8 mouse cellular contexts compared by ENCODE assay signal in genomic region chr7:126323729-126324128, GRCm38 (mm10). TPM values are rescaled to one million over a fixed set of nuclear protein-coding genes. Genes with fewer than 3 reads are reported as not detected.
DNase-seq lines count a peak whose midpoint lies in the region; ATAC-seq and TF ChIP-seq lines count a peak whose summit lies in the region.

No protein-coding gene starts in this region.

- DNase-seq in midbrain, embryonic 11.5 days (ENCODE audit: low spot score, missing footprints) = peak; percentile 98
- peak; percentile 91 for DNase-seq in brain, embryonic 14.5 days (ENCODE audit: low read depth)
- DNase-seq in forelimb bud, embryonic 11.5 days (ENCODE audit: low read depth, low spot score) = peak; percentile 82
- DNase-seq in heart, postnatal 4 days = peak; percentile 87
- peak; percentile 78 to 88 for DNase-seq in left cerebral cortex, postnatal 25 days (ENCODE audit: low spot score in 2 of 2)
- DNase-seq in thymus, postnatal 0 days (ENCODE audit: low spot score) = peak; percentile 91

- no peak overlapping the region for H3K27ac ChIP-seq in midbrain, embryonic 11.5 days (ENCODE audit: low read depth, low read length)
- H3K27ac ChIP-seq in midbrain, embryonic 16.5 days (ENCODE audit: low read length) = no peak overlapping the region

- H3K4me3 ChIP-seq in midbrain, embryonic 11.5 days (ENCODE audit: low read depth, low read length) = no peak overlapping the region
- H3K4me3 ChIP-seq in midbrain, embryonic 16.5 days (ENCODE audit: low read depth, low read length) = no peak overlapping the region

- no peaks in the 10 kb centered on the region for H3K9me3 ChIP-seq in midbrain, embryonic 11.5 days (ENCODE audit: control insufficient read depth, low read length)
- no peaks in the 10 kb centered on the region for H3K9me3 ChIP-seq in midbrain, embryonic 16.5 days (replicated peaks; ENCODE audit: control insufficient read depth, low read length, poor library complexity, severe bottlenecking)

- no peak overlapping the region for H3K4me2 ChIP-seq in midbrain, embryonic 11.5 days
- H3K4me2 ChIP-seq in midbrain, embryonic 16.5 days (ENCODE audit: low read length) = no peak overlapping the region

- TF ChIP-seq CTCF in brain, embryonic 14.5 days (IDR thresholded peaks at IDR 0.05; ENCODE audit: borderline replicate concordance, extremely low read depth, insufficient read depth, insufficient read length) = peak; percentile 88

- H3K27me3 ChIP-seq in midbrain, embryonic 11.5 days (ENCODE audit: control insufficient read depth, insufficient read depth, low read length) = no peaks in the 10 kb centered on the region
- H3K27me3 ChIP-seq in midbrain, embryonic 16.5 days (ENCODE audit: control insufficient read depth, insufficient read depth, low read depth, low read length) = 0 out of 2 replicates have a peak, but pooled peaks cover 3% of the 10 kb centered on the region

- 8% methylated on average over 11 of the region's 11 CpGs for WGBS in midbrain, embryonic 11.5 days
- 8% methylated on average over 11 of the region's 11 CpGs for WGBS in midbrain, embryonic 16.5 days

- no peak for ATAC-seq in midbrain, embryonic 11.5 days (ENCODE audit: low FRiP score)
- no peak for ATAC-seq in midbrain, embryonic 16.5 days
- ATAC-seq in neutrophil, adult 5-6 weeks (ENCODE audit: extremely low read depth, insufficient number of reproducible peaks, low FRiP score, poor library complexity, severe bottlenecking) = peak; percentile 86

- no peak overlapping the region for H3K9ac ChIP-seq in midbrain, embryonic 11.5 days (ENCODE audit: low read length)
- H3K9ac ChIP-seq in midbrain, embryonic 16.5 days (ENCODE audit: low read depth, low read length) = no peak overlapping the region

- no peaks in the 10 kb centered on the region for H3K36me3 ChIP-seq in midbrain, embryonic 11.5 days (ENCODE audit: control insufficient read depth, insufficient read depth, low read length)
- no peaks in the 10 kb centered on the region for H3K36me3 ChIP-seq in midbrain, embryonic 16.5 days (ENCODE audit: control insufficient read depth, insufficient read depth, low read length)

- intact Hi-C loops in left cerebral cortex, postnatal 25 days (cut with DNase I) = loop anchor here (1.0 to 2.0 kb wide), 2 partner anchors 55 to 205 kb away; no protein-coding TSS in a partner anchor

- TF ChIP-seq POLR2A in brain, embryonic 14.5 days (IDR thresholded peaks at IDR 0.05; ENCODE audit: borderline replicate concordance, extremely low read depth, insufficient read depth, insufficient read length, poor library complexity, severe bottlenecking) = no peak

- H3K4me1 ChIP-seq in midbrain, embryonic 11.5 days (ENCODE audit: control insufficient read depth, insufficient read depth, low read length) = no peaks in the 10 kb centered on the region
- no peaks in the 10 kb centered on the region for H3K4me1 ChIP-seq in midbrain, embryonic 16.5 days (ENCODE audit: control insufficient read depth, insufficient read depth, low read length)

RNA-seq across cellular contexts. Expression of gene Lat, which starts 45.6 kb away (rescaled TPM):
- 1.8 and 2.7 TPM in 2 replicates for polyA plus RNA-seq in midbrain, embryonic 11.5 days (2014; fragmentation: Nextera tagmentation; extraction: Ambion mirVana)
- 0.87 and 1.3 TPM in 2 replicates for polyA plus RNA-seq in midbrain, embryonic 16.5 days (2015; fragmentation: Nextera tagmentation; extraction: Ambion mirVana)
- 1.0 and 2.1 TPM in 2 replicates for polyA plus RNA-seq in brain, embryonic 14.5 days (2012; rRNA removed)
- total RNA-seq in heart, postnatal 4 days (2021) = 1 to 10 TPM; 1.1 to 1.4 TPM
- total RNA-seq in left cerebral cortex, postnatal 25 days (2021) = under 1 TPM; 0.64 to 0.76 TPM
- 31.4 and 34.8 TPM in 2 replicates for total RNA-seq in neutrophil, adult 5-6 weeks (2017)
- 890 and 915 TPM in 2 replicates for polyA plus RNA-seq in thymus, postnatal 0 days (2015; fragmentation: Nextera tagmentation; extraction: Ambion mirVana)

RNA-seq across cellular contexts. Expression of gene Sbk1, which starts 51.3 kb away (rescaled TPM):
- 133 and 162 TPM in 2 replicates for polyA plus RNA-seq in midbrain, embryonic 11.5 days (2014; fragmentation: Nextera tagmentation; extraction: Ambion mirVana)
- 233 and 251 TPM in 2 replicates for polyA plus RNA-seq in midbrain, embryonic 16.5 days (2015; fragmentation: Nextera tagmentation; extraction: Ambion mirVana)
- polyA plus RNA-seq in brain, embryonic 14.5 days (2012; rRNA removed) = 423 and 518 TPM in 2 replicates
- total RNA-seq in heart, postnatal 4 days (2021) = 10 to 100 TPM; 40.4 to 46.3 TPM
- 10 to 100 TPM; 75.6 to 82.4 TPM for total RNA-seq in left cerebral cortex, postnatal 25 days (2021)
- 99.1 and 109 TPM in 2 replicates for total RNA-seq in neutrophil, adult 5-6 weeks (2017)
- polyA plus RNA-seq in thymus, postnatal 0 days (2015; fragmentation: Nextera tagmentation; extraction: Ambion mirVana) = 17.9 and 19.1 TPM in 2 replicates

RNA-seq across cellular contexts. Expression of gene Spns1, which starts 53.5 kb away (rescaled TPM):
- polyA plus RNA-seq in midbrain, embryonic 11.5 days (2014; fragmentation: Nextera tagmentation; extraction: Ambion mirVana) = 40.8 and 45.8 TPM in 2 replicates
- polyA plus RNA-seq in midbrain, embryonic 16.5 days (2015; fragmentation: Nextera tagmentation; extraction: Ambion mirVana) = 87.1 and 92.6 TPM in 2 replicates
- polyA plus RNA-seq in brain, embryonic 14.5 days (2012; rRNA removed) = 176 and 234 TPM in 2 replicates
- total RNA-seq in heart, postnatal 4 days (2021) = 10 to 100 TPM; 36.8 to 37.3 TPM
- 10 to 100 TPM; 87.9 to 97.7 TPM for total RNA-seq in left cerebral cortex, postnatal 25 days (2021)
- 14.8 and 16.5 TPM in 2 replicates for total RNA-seq in neutrophil, adult 5-6 weeks (2017)
- polyA plus RNA-seq in thymus, postnatal 0 days (2015; fragmentation: Nextera tagmentation; extraction: Ambion mirVana) = 39.4 and 43.3 TPM in 2 replicates

Comparison
In these comparisons a context has a peak if more than half of its experiments do, and no peak if none do; other contexts are left out.
1. RNA of gene Lat, which starts 45.6 kb away (polyA plus RNA-seq): 890 to 915 TPM in thymus, postnatal 0 days; 1.8 to 2.7 TPM in midbrain, embryonic 11.5 days, 1.0 to 2.1 TPM in brain, embryonic 14.5 days and 0.87 to 1.3 TPM in midbrain, embryonic 16.5 days; every median in the first group is over 100 times any median in the second.
2. Peak in every context shown above with its lines, with median percentiles within 50 percentile points of each other: DNase-seq.